Mouse (Mus musculus): ENCODE data around the gene Map4k4. TPM values are rescaled to one million over a fixed set of nuclear protein-coding genes. Genes with fewer than 3 reads are reported as not detected.

Gene Map4k4
- polyA plus RNA-seq, 1 experiment from 2014 or later: 52.6 TPM

- Histone ChIP-seq H3K4me2 (no peak overlapping the region), H3K4me1 (replicated peaks) (peaks cover 8% of the 10 kb centered on the region), H3K27me3 (no peaks in the 10 kb centered on the region), H3K36me3 (no peaks in the 10 kb centered on the region), H3K9ac (no peak overlapping the region), H3K9me3 (no peaks in the 10 kb centered on the region), H3K27ac (no peak overlapping the region), H3K4me3 (no peak overlapping the region)
- no peak for ATAC-seq (ENCODE audit: low FRiP score)
- 90% methylated on average over 4 of the region's 4 CpGs for WGBS
These were observed 18.2 kb upstream of the Map4k4 start for GRCm38 (mm10) chr1:39882505-39882904.

GRCm38 (mm10) chr1:39884803-39885515 lies 15.8 kb upstream of the Map4k4 start:
- H3K4me3 ChIP-seq: no peak overlapping the region
- H3K9me3 ChIP-seq: no peaks in the 10 kb centered on the region
- peaks cover 8% of the 10 kb centered on the region for H3K4me1 ChIP-seq (replicated peaks)
- no peaks in the 10 kb centered on the region for H3K27me3 ChIP-seq
- 36% methylated on average over 16 of the region's 16 CpGs for WGBS
- no peak overlapping the region for H3K9ac ChIP-seq
- no peak for ATAC-seq (ENCODE audit: low FRiP score)
- H3K36me3 ChIP-seq: no peaks in the 10 kb centered on the region
- H3K4me2 ChIP-seq: no peak overlapping the region
- H3K27ac ChIP-seq: no peak overlapping the region

- H3K36me3 ChIP-seq: no peaks in the 10 kb centered on the region
- no peak overlapping the region for H3K27ac ChIP-seq
- 55% methylated on average over 1 of the region's 1 CpGs for WGBS
- peaks cover 8% of the 10 kb centered on the region for H3K4me1 ChIP-seq (replicated peaks)
- H3K9ac ChIP-seq: no peak overlapping the region
- no peak overlapping the region for H3K4me2 ChIP-seq
- H3K9me3 ChIP-seq: no peaks in the 10 kb centered on the region
- no peak overlapping the region for H3K4me3 ChIP-seq
- no peaks in the 10 kb centered on the region for H3K27me3 ChIP-seq
- ATAC-seq (ENCODE audit: low FRiP score): no peak
These were observed 12.7 kb upstream of the Map4k4 start for GRCm38 (mm10) chr1:39887997-39888396.

- no peak overlapping the region for H3K4me2 ChIP-seq
- no peaks in the 10 kb centered on the region for H3K36me3 ChIP-seq
- ATAC-seq (ENCODE audit: low FRiP score): no peak
- H3K9ac ChIP-seq: no peak overlapping the region
- H3K27ac ChIP-seq: no peak overlapping the region
- H3K9me3 ChIP-seq: no peaks in the 10 kb centered on the region
- H3K4me1 ChIP-seq (replicated peaks): peaks cover 7% of the 10 kb centered on the region
- WGBS: 93% methylated on average over 8 of the region's 8 CpGs
- no peak overlapping the region for H3K4me3 ChIP-seq
- H3K27me3 ChIP-seq: no peaks in the 10 kb centered on the region
These were observed 11.3 kb upstream of the Map4k4 start for GRCm38 (mm10) chr1:39889429-39889828.

GRCm38 (mm10) chr1:39889973-39890372 lies 10.7 kb upstream of the Map4k4 start:
- WGBS: 90% methylated on average over 6 of the region's 6 CpGs
- no peak for ATAC-seq (ENCODE audit: low FRiP score)
- Histone ChIP-seq H3K4me3 (no peak overlapping the region), H3K27ac (no peak overlapping the region), H3K9ac (no peak overlapping the region), H3K9me3 (no peaks in the 10 kb centered on the region), H3K4me2 (no peak overlapping the region), H3K36me3 (no peaks in the 10 kb centered on the region), H3K4me1 (replicated peaks) (peaks cover 2% of the 10 kb centered on the region), H3K27me3 (no peaks in the 10 kb centered on the region)

DNA sequence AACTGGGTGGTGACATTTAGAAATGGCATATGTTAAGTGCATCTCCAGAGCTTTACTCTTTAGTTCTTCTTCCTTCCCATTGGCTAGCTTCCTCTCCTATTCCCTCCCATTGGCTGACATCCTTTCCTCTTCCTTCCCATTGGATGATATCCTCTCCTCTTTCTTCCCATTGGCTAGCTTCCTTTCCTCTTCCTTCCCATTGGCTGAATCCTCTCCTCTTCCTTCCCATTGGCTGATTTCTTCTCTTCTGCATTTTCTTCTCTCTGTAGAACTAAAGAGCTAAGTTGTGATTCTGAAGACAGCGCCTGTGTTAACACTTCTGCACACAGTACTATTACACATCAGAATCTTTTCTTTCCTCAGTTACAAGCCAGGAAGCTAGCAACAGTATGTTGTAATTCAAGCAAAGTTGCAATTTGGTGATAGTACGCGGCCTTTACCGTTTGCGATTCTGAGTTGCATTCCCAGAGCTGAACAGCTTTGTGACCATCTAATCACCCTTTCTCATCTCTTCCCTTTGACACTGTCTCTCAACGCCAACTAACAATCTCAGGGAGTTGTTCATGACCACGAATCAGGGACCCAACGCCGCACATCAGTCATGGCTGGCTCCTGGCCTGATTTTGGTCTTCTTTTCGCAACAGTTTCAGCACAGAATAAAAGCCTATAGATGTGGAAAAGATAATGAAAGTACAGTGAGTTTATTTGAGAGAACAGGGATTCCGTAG lies 7.4 kb upstream of the Map4k4 start:
- WGBS: 95% methylated on average over 11 of the region's 11 CpGs
- Histone ChIP-seq H3K4me3 (no peak overlapping the region), H3K9me3 (no peaks in the 10 kb centered on the region), H3K9ac (no peak overlapping the region), H3K4me2 (no peak overlapping the region), H3K36me3 (no peaks in the 10 kb centered on the region), H3K4me1 (replicated peaks) (no peaks in the 10 kb centered on the region), H3K27ac (no peak overlapping the region), H3K27me3 (no peaks in the 10 kb centered on the region)
- ATAC-seq (ENCODE audit: low FRiP score): no peak

DNA sequence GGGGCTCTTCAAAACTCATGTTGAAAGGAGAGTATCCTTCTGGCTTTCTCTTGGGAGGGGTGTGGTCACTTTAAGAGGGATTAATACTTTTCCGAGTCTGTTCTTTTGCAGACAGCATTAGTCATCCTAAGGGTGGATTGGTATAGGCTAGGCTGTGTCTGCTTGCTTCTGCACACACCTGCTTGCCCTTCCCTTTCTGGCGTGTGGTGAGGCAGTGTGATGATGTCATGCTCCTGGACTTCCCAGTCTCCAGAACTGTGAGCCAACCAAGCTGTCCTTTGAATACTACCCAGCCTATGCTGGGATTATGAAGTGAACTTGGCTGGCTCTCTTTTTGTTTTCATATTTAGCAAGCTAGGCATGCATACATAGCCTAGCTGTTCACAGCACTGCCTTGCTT lies 5.6 kb upstream of the Map4k4 start:
- WGBS: 63% methylated on average over 2 of the region's 2 CpGs
- no peaks in the 10 kb centered on the region for H3K27me3 ChIP-seq
- no peak overlapping the region for H3K4me3 ChIP-seq
- H3K36me3 ChIP-seq: no peaks in the 10 kb centered on the region
- H3K4me2 ChIP-seq: no peak overlapping the region
- no peak overlapping the region for H3K27ac ChIP-seq
- H3K9me3 ChIP-seq: no peaks in the 10 kb centered on the region
- no peak overlapping the region for H3K9ac ChIP-seq
- H3K4me1 ChIP-seq (replicated peaks): peaks cover 12% of the 10 kb centered on the region
- no peak for ATAC-seq (ENCODE audit: low FRiP score)

DNA sequence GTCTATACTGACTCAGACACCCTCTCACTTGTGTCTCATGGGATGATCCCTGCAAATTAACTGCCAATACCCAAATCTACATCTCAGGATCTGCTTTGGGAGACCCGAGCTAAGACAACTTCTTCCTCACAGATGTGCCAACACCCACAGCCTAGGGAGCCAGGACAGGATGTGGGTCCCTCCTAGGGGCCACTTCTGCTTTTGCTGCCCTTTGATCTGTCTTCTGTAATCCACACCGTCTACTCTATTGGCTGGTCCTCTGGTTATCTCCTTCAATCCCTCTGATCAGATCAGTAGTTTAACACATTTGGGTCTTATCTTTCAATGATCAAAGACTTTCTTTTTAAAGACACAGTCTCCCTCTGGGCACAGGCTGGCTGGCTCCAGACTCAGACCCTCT lies 5.2 kb upstream of the Map4k4 start:
- Histone ChIP-seq H3K4me3 (no peak overlapping the region), H3K27ac (no peak overlapping the region), H3K9me3 (no peaks in the 10 kb centered on the region), H3K9ac (no peak overlapping the region), H3K27me3 (no peaks in the 10 kb centered on the region), H3K36me3 (no peaks in the 10 kb centered on the region), H3K4me1 (replicated peaks) (peaks cover 13% of the 10 kb centered on the region), H3K4me2 (no peak overlapping the region)
- WGBS: 69% methylated on average over 2 of the region's 2 CpGs
- no peak for ATAC-seq (ENCODE audit: low FRiP score)

DNA sequence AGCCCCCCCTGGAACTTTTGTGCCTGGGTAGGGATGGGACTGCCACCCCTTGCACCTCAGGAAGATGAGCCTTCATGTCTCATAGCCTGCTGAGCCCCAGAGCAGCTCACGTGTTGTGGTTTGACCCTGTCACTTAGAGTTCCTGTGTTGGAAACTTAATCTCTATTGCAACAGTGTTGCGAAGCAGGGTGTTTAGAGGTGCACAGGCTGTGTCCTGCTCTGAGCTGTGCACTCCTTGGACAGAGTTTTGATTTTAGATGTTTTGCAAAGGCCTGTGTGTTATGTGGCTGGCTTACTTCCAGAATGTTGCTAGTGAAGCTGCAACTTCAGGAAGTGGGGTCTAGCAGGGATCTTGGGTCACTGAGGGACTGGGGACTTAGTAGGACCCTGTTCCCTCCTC lies 4.1 kb upstream of the Map4k4 start:
- H3K36me3 ChIP-seq: no peaks in the 10 kb centered on the region
- ATAC-seq (ENCODE audit: low FRiP score): no peak
- H3K27ac ChIP-seq: no peak overlapping the region
- H3K9ac ChIP-seq: no peak overlapping the region
- H3K4me3 ChIP-seq: no peak overlapping the region
- peaks cover 13% of the 10 kb centered on the region for H3K4me1 ChIP-seq (replicated peaks)
- H3K4me2 ChIP-seq: no peak overlapping the region
- H3K27me3 ChIP-seq: no peaks in the 10 kb centered on the region
- H3K9me3 ChIP-seq: no peaks in the 10 kb centered on the region
- 64% methylated on average over 2 of the region's 2 CpGs for WGBS

GRCm38 (mm10) chr1:39898686-39899085 lies 2.0 kb upstream of the Map4k4 start:
- no peaks in the 10 kb centered on the region for H3K27me3 ChIP-seq
- no peak overlapping the region for H3K4me3 ChIP-seq
- no peak overlapping the region for H3K27ac ChIP-seq
- peaks cover 25% of the 10 kb centered on the region for H3K4me1 ChIP-seq (replicated peaks)
- H3K4me2 ChIP-seq: no peak overlapping the region
- no peaks in the 10 kb centered on the region for H3K36me3 ChIP-seq
- 76% methylated on average over 4 of the region's 4 CpGs for WGBS
- no peak overlapping the region for H3K9ac ChIP-seq
- no peaks in the 10 kb centered on the region for H3K9me3 ChIP-seq
- ATAC-seq (ENCODE audit: low FRiP score): no peak

- peak; percentile 23 for ATAC-seq (ENCODE audit: low FRiP score)
- peak overlapping the region; percentile 100 for H3K27ac ChIP-seq
- H3K36me3 ChIP-seq: peaks cover 13% of the 10 kb centered on the region
- peak overlapping the region; percentile 98 for H3K4me3 ChIP-seq
- under 1% methylated on average over 60 of the region's 75 CpGs for WGBS
- H3K4me2 ChIP-seq: peak overlapping the region; percentile 96
- peak overlapping the region; percentile 100 for H3K9ac ChIP-seq
- no peaks in the 10 kb centered on the region for H3K27me3 ChIP-seq
- H3K4me1 ChIP-seq (replicated peaks): peaks cover 50% of the 10 kb centered on the region
- no peaks in the 10 kb centered on the region for H3K9me3 ChIP-seq
These were observed 524 bp downstream of the Map4k4 start for GRCm38 (mm10) chr1:39901063-39901811.

- Histone ChIP-seq H3K9ac (peak overlapping the region; percentile 100), H3K4me1 (replicated peaks) (peaks cover 58% of the 10 kb centered on the region), H3K4me2 (peak overlapping the region; percentile 96), H3K27me3 (no peaks in the 10 kb centered on the region), H3K4me3 (peak overlapping the region; percentile 98), H3K9me3 (no peaks in the 10 kb centered on the region), H3K36me3 (peaks cover 18% of the 10 kb centered on the region), H3K27ac (peak overlapping the region; percentile 100)
- 0% methylated on average over 26 of the region's 26 CpGs for WGBS
- ATAC-seq (ENCODE audit: low FRiP score): no peak
These were observed 1.4 kb downstream of the Map4k4 start for GRCm38 (mm10) chr1:39901851-39902703.

Measured in hindbrain, embryonic 13.5 days (tissue).